ENCODE assay signal across 24 mouse cellular contexts in the genomic region with DNA sequence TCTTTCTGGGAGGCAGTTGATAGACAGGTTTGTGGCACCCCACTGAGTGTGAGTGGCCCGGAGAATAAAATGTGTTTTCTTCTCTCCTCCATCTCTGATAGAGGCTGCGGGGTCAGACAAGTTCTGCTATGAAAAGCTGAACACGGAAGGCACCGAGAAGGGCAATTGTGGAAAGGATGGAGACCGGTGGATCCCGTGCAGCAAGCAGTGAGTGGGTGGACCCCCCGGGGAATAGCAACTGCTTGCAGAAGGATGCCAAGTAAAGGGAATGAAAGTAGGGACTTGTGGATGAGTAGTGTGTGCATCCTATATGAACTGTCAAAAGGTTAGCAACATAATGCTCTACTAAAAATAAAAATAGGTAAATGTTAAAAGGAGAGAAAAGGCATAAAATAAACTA. TPM values are rescaled to one million over a fixed set of nuclear protein-coding genes. Genes with fewer than 3 reads are reported as not detected.
DNase-seq lines count a peak whose midpoint lies in the region; ATAC-seq and TF ChIP-seq lines count a peak whose summit lies in the region.
"Had no signal": no experiment of that assay in that cellular context is flagged by ENCODE, and none has a peak within 500 bp of the region (broad histone marks: within the 10 kb centered on the region; RNA-seq: fewer than 3 reads in every experiment).

No protein-coding gene starts in this region.

- TF ChIP-seq POLR2A in brain, embryonic 14.5 days (IDR thresholded peaks at IDR 0.05; ENCODE audit: borderline replicate concordance, extremely low read depth, insufficient read depth, insufficient read length, poor library complexity, severe bottlenecking), result no peak
- TF ChIP-seq POLR2A in cerebellum, adult 2 months (IDR thresholded peaks at IDR 0.05; ENCODE audit: borderline replicate concordance, insufficient read depth, low read length), result no peak

- no peak for TF ChIP-seq CTCF in brain, embryonic 14.5 days (IDR thresholded peaks at IDR 0.05; ENCODE audit: borderline replicate concordance, extremely low read depth, insufficient read depth, insufficient read length)
- TF ChIP-seq CTCF in cerebellum, adult 2 months (IDR thresholded peaks at IDR 0.05; ENCODE audit: borderline replicate concordance, insufficient read depth, low read depth, low read length), result no peak

- H3K4me1 ChIP-seq in cerebellum, adult 2 months (ENCODE audit: control insufficient read depth, insufficient read depth, low read length), result peaks cover 13% of the 10 kb centered on the region; the same call in 1 of the 2 replicates
- H3K4me1 ChIP-seq: intestine, embryonic 15.5 days; lung, embryonic 15.5 days had no signal

- no peaks in the 10 kb centered on the region for H3K27me3 ChIP-seq in cerebellum, adult 2 months (ENCODE audit: control insufficient read depth, insufficient read depth, low read length)
- H3K27me3 ChIP-seq: intestine, embryonic 15.5 days; lung, embryonic 15.5 days had no signal

- 7% methylated on average over 7 of the region's 7 CpGs for WGBS in cerebellum, adult 2 months

- H3K27ac ChIP-seq in cerebellum, adult 2 months (ENCODE audit: insufficient read depth, low read length), result no peak overlapping the region
- H3K27ac ChIP-seq: hindbrain, embryonic 14.5 days; intestine, embryonic 15.5 days; liver, embryonic 14.5 days; lung, embryonic 15.5 days; macrophage had no signal

- DNase-seq in frontal cortex, adult 2 months (ENCODE audit: extremely low spot score in 1 of 2, low spot score in 1 of 2), result no peak
- peak; percentile 36 for DNase-seq in brain, embryonic 14.5 days (ENCODE audit: low read depth)
- DNase-seq in cerebellum, adult 2 months, result peak; percentile 66 to 78
- DNase-seq in cerebellum, postnatal 36 days, result peak; percentile 65 to 71
- DNase-seq in lung, postnatal 10 days, result no peak
- no peak for DNase-seq in spleen, adult 18-20 months
- DNase-seq: gastrocnemius, postnatal 10 days; heart, adult 18-20 months; heart, postnatal 36 days; kidney, adult 9 months; kidney, postnatal 36 days; midbrain, embryonic 14.5 days; thymus, postnatal 4 days had no signal

- no peak overlapping the region for H3K4me3 ChIP-seq in cerebellum, adult 2 months (replicated peaks; ENCODE audit: insufficient read depth, low read depth, low read length)
- H3K4me3 ChIP-seq: intestine, embryonic 15.5 days; lung, embryonic 15.5 days; myocyte had no signal

- ATAC-seq in frontal cortex, adult (ENCODE audit: low TSS enrichment), result peak; percentile 39; the same call in 1 of the 2 replicates
- ATAC-seq: intestine, embryonic 15.5 days had no signal

RNA-seq across cellular contexts. Expression of gene Gm39653, which starts 49.3 kb away (rescaled TPM):
- not detected in 2 replicates for polyA plus RNA-seq in frontal cortex, adult 2 months (2012; rRNA removed)
- polyA plus RNA-seq in brain, embryonic 14.5 days (2012; rRNA removed), result not detected in 2 replicates
- not detected in 2 replicates for polyA plus RNA-seq in cerebellum, adult 2 months (2012; rRNA removed)
- polyA plus RNA-seq: C2C12; heart, embryonic 14.5 days; intestine, embryonic 15.5 days; limb, embryonic 14.5 days; liver, embryonic 14.5 days; lung, embryonic 15.5 days; macrophage; midbrain, embryonic 14.5 days; myocyte; neural tube, embryonic 14.5 days had no signal

Comparison
In these comparisons a context has a peak if more than half of its experiments do, and no peak if none do; other contexts are left out.
1. DNase-seq: peak in brain, embryonic 14.5 days (single experiment), cerebellum, adult 2 months (2 of 2) and cerebellum, postnatal 36 days (2 of 2); none in frontal cortex, adult 2 months (0 of 2), lung, postnatal 10 days (single experiment) and spleen, adult 18-20 months (0 of 2).